Mouse (Mus musculus): ENCODE measurements around the gene 4930512M02Rik.
"Not testable (repeated sequence)": the region's sequence is repeated elsewhere in the genome, so short reads cannot be mapped to it uniquely, and the experiment has no call there.

Gene 4930512M02Rik

GRCm38 (mm10) chr11:11627735-11628134 lies at the start of gene 4930512M02Rik:
TSS of gene 4930512M02Rik (minus strand) at chr11:11627835.
- not testable (repeated sequence) for DNase-seq (ENCODE audit: low spot score in 2 of 2)

- DNase-seq (ENCODE audit: low spot score in 2 of 2): no peak
Measured at GRCm38 (mm10) chr11:11677165-11677564, 49.5 kb upstream of the 4930512M02Rik start.

- DNase-seq (ENCODE audit: low spot score in 2 of 2): no peak
Measured at GRCm38 (mm10) chr11:11676068-11676741, 48.6 kb upstream of the 4930512M02Rik start.

- DNase-seq (ENCODE audit: low spot score in 2 of 2): no peak
Measured at GRCm38 (mm10) chr11:11675063-11675462, 47.4 kb upstream of the 4930512M02Rik start.

GRCm38 (mm10) chr11:11672974-11673373 lies 45.3 kb upstream of the 4930512M02Rik start:
- DNase-seq (ENCODE audit: low spot score in 2 of 2): no peak

- no peak for DNase-seq (ENCODE audit: low spot score in 2 of 2)
Measured at GRCm38 (mm10) chr11:11667922-11668290, 40.3 kb upstream of the 4930512M02Rik start.

GRCm38 (mm10) chr11:11667254-11667921 lies 39.8 kb upstream of the 4930512M02Rik start:
- DNase-seq (ENCODE audit: low spot score in 2 of 2): no peak

GRCm38 (mm10) chr11:11660651-11661050 lies 33.0 kb upstream of the 4930512M02Rik start:
- DNase-seq (ENCODE audit: low spot score in 2 of 2): no peak

GRCm38 (mm10) chr11:11658834-11659233 lies 31.2 kb upstream of the 4930512M02Rik start:
- no peak for DNase-seq (ENCODE audit: low spot score in 2 of 2)

GRCm38 (mm10) chr11:11657634-11658033 lies 30.0 kb upstream of the 4930512M02Rik start:
- DNase-seq (ENCODE audit: low spot score in 2 of 2): no peak

- DNase-seq (ENCODE audit: low spot score in 2 of 2): no peak
Measured at GRCm38 (mm10) chr11:11656995-11657530, 29.4 kb upstream of the 4930512M02Rik start.

- no peak for DNase-seq (ENCODE audit: low spot score in 2 of 2)
Measured at GRCm38 (mm10) chr11:11656388-11656787, 28.8 kb upstream of the 4930512M02Rik start.

- no peak for DNase-seq (ENCODE audit: low spot score in 2 of 2)
Measured at GRCm38 (mm10) chr11:11644303-11644702, 16.7 kb upstream of the 4930512M02Rik start.

- DNase-seq (ENCODE audit: low spot score in 2 of 2): no peak
Measured at GRCm38 (mm10) chr11:11624073-11624705, 3.4 kb downstream of the 4930512M02Rik start.

GRCm38 (mm10) chr11:11609243-11609642 lies 18.4 kb downstream of the 4930512M02Rik start:
- no peak for DNase-seq (ENCODE audit: low spot score in 2 of 2)

GRCm38 (mm10) chr11:11587327-11587726 lies 40.3 kb downstream of the 4930512M02Rik start:
- no peak for DNase-seq (ENCODE audit: low spot score in 2 of 2)

GRCm38 (mm10) chr11:11586423-11586822 lies 41.2 kb downstream of the 4930512M02Rik start:
- no peak for DNase-seq (ENCODE audit: low spot score in 2 of 2)

GRCm38 (mm10) chr11:11573691-11574090 lies 53.9 kb downstream of the 4930512M02Rik start:
- no peak for DNase-seq (ENCODE audit: low spot score in 2 of 2)

GRCm38 (mm10) chr11:11570747-11571146 lies 56.9 kb downstream of the 4930512M02Rik start:
- no peak for DNase-seq (ENCODE audit: low spot score in 2 of 2)

GRCm38 (mm10) chr11:11569466-11570132 lies 58.0 kb downstream of the 4930512M02Rik start:
- DNase-seq (ENCODE audit: low spot score in 2 of 2): no peak

- no peak for DNase-seq (ENCODE audit: low spot score in 2 of 2)
Measured at GRCm38 (mm10) chr11:11568033-11568432, 59.6 kb downstream of the 4930512M02Rik start.

Measured in right cerebral cortex, postnatal 36 days (tissue).